Mouse (Mus musculus): ENCODE results near the gene Gm49673.
"Not testable (repeated sequence)": the region's sequence is repeated elsewhere in the genome, so short reads cannot be mapped to it uniquely, and the experiment has no call there.

Gene Gm49673

GRCm38 (mm10) chr17:8036976-8037375, 110.6 kb downstream of the Gm49673 start:
- DNase-seq: not testable (repeated sequence)

Data from cerebellum, adult 11 months (tissue).